17 mouse cellular contexts compared by ENCODE assay signal in the genomic region with DNA sequence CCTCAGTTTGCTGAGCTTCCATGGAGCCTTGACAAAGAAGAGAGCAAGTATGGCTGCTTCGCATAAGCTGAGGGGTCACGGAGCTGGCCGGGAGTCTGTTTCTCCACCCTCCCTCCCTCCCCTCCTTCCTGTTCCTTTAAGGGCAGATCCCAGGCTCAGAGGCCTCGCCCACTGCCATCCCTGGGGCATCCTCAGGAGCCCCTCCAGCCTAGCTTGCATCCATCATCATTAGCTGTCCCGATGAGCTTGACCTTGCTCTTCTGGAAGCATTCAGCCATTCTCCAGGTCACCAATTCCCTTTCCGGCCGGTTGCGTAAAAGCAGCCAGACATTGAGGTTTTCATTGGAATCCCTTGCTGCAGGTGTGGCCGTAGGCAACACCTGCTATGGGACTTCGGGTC.
A peak's percentile ranks its signal among the peaks of the same experiment; 100 is the strongest.
DNase-seq lines count a peak whose midpoint lies in the region; ATAC-seq lines count a peak whose summit lies in the region.
"Had no signal": no experiment of that assay in that cellular context is flagged by ENCODE, and none has a peak within 500 bp of the region (broad histone marks: within the 10 kb centered on the region; RNA-seq: fewer than 3 reads in every experiment).

No protein-coding gene starts in this region.

- 0 out of 2 replicates have a peak overlapping the region, but pooled peaks have one; percentile 2 for H3K9ac ChIP-seq in embryonic facial prominence, embryonic 11.5 days (replicated peaks; ENCODE audit: low read length)
- H3K9ac ChIP-seq: heart, embryonic 13.5 days; liver, embryonic 13.5 days had no signal

- H3K9me3 ChIP-seq in heart, embryonic 10.5 days, result no peaks in the 10 kb centered on the region
- H3K9me3 ChIP-seq in embryonic facial prominence, embryonic 11.5 days (replicated peaks; ENCODE audit: control insufficient read depth, low read length), result no peaks in the 10 kb centered on the region
- H3K9me3 ChIP-seq: heart, embryonic 13.5 days; liver, embryonic 13.5 days had no signal

- WGBS in heart, embryonic 10.5 days, result 53% methylated on average over 10 of the region's 10 CpGs
- WGBS in embryonic facial prominence, embryonic 11.5 days, result 39% methylated on average over 10 of the region's 10 CpGs

- no peak overlapping the region for H3K4me3 ChIP-seq in heart, embryonic 10.5 days
- H3K4me3 ChIP-seq in embryonic facial prominence, embryonic 11.5 days (ENCODE audit: low read depth, low read length), result no peak overlapping the region
- H3K4me3 ChIP-seq: heart, embryonic 13.5 days; liver, embryonic 13.5 days had no signal

- ATAC-seq in embryonic facial prominence, embryonic 11.5 days (replicated peaks; ENCODE audit: insufficient number of reproducible peaks, low FRiP score, low TSS enrichment, low read depth), result no peak
- ATAC-seq: forebrain, embryonic 16.5 days had no signal

- intact Hi-C loops in heart, postnatal 25 days (cut with DNase I), result no loop called here

- H3K36me3 ChIP-seq in heart, embryonic 10.5 days, result no peaks in the 10 kb centered on the region
- no peaks in the 10 kb centered on the region for H3K36me3 ChIP-seq in embryonic facial prominence, embryonic 11.5 days (replicated peaks; ENCODE audit: control insufficient read depth, insufficient read depth, low read depth, low read length)
- H3K36me3 ChIP-seq: heart, embryonic 13.5 days; liver, embryonic 13.5 days had no signal

- no peak for DNase-seq in heart, embryonic 10.5 days (ENCODE audit: low spot score)
- DNase-seq in heart, adult 9 months (ENCODE audit: low spot score in 2 of 2), result no peak
- DNase-seq in ES-CJ7 (ENCODE audit: low read depth, low spot score), result peak; percentile 32
- peak; percentile 13 for DNase-seq in embryonic facial prominence, embryonic 11.5 days (ENCODE audit: low spot score)
- peak; percentile 42 for DNase-seq in neural tube, embryonic 10.5 days (ENCODE audit: extremely low spot score, low spot score)
- no peak for DNase-seq in right cerebral cortex, postnatal 25 days
- DNase-seq in heart, postnatal 25 days (ENCODE audit: low spot score), result no peak
- DNase-seq: adrenal gland, adult 2 months; cerebellum, adult 11-12 months; cerebellum, postnatal 36 days; gastrocnemius, postnatal 36 days; kidney, adult 11 months; layer of hippocampus, postnatal 36 days; liver, embryonic 13.5 days; thymus, postnatal 25 days had no signal

- no peak overlapping the region for H3K4me2 ChIP-seq in embryonic facial prominence, embryonic 11.5 days (ENCODE audit: low read depth, low read length)
- H3K4me2 ChIP-seq: heart, embryonic 13.5 days; liver, embryonic 13.5 days had no signal

- H3K27me3 ChIP-seq in heart, embryonic 10.5 days (ENCODE audit: insufficient read depth, poor library complexity, severe bottlenecking), result peaks cover 19% of the 10 kb centered on the region; the same call in 1 of the 2 replicates
- H3K27me3 ChIP-seq in embryonic facial prominence, embryonic 11.5 days (ENCODE audit: control insufficient read depth, insufficient read depth, low read length), result no peaks in the 10 kb centered on the region
- H3K27me3 ChIP-seq: liver, embryonic 13.5 days had no signal

- peaks cover 55% of the 10 kb centered on the region for H3K4me1 ChIP-seq in heart, embryonic 10.5 days
- no peaks in the 10 kb centered on the region; the same call in 1 of the 2 replicates for H3K4me1 ChIP-seq in embryonic facial prominence, embryonic 11.5 days (ENCODE audit: control insufficient read depth, insufficient read depth, low read length)
- H3K4me1 ChIP-seq: liver, embryonic 13.5 days had no signal

- peak overlapping the region; percentile 62; the same call in 1 of the 2 replicates for H3K27ac ChIP-seq in heart, embryonic 10.5 days
- H3K27ac ChIP-seq in embryonic facial prominence, embryonic 11.5 days (replicated peaks; ENCODE audit: low read depth, low read length), result no peak overlapping the region
- H3K27ac ChIP-seq: heart, embryonic 13.5 days; liver, embryonic 13.5 days had no signal

Comparison
In these comparisons a context has a peak if more than half of its experiments do, and no peak if none do; other contexts are left out.
1. DNase-seq: peak in ES-CJ7 (single experiment), embryonic facial prominence, embryonic 11.5 days (single experiment) and neural tube, embryonic 10.5 days (single experiment); none in heart, embryonic 10.5 days (single experiment), heart, adult 9 months (0 of 2), right cerebral cortex, postnatal 25 days (single experiment) and heart, postnatal 25 days (single experiment).